Mouse (Mus musculus) liver, embryonic 14.5 days (tissue): ENCODE results near the gene D7Ertd443e. TPM values are rescaled to one million over a fixed set of nuclear protein-coding genes. Genes with fewer than 3 reads are reported as not detected.

ENCODE experiments used
- ATAC-seq: fragments of 200-750 bp; cut with Nextera tagmentation; 2 replicates; pipeline ENCODE4 v1.8.0; 2017; ENCODE audit warnings: moderate number of reproducible peaks, mild to moderate bottlenecking, moderate library complexity; ENCODE audit not compliant: insufficient read depth
- DNase-seq, 3 experiments: peaks; one replicate each; pipeline ENCODE4 v3.0.0-alpha.2; 2012 to 2013; ENCODE audit warnings: low read depth in 3 of 3, low spot score in 3 of 3
- H3K27ac ChIP-seq: fragments of 300-500 bp; sonication (generic); 2 replicates; pipeline ENCODE4 v1.5.1; 2014; ENCODE audit warnings: moderate library complexity, mild to moderate bottlenecking, control low read depth, inconsistent platforms
- H3K27me3 ChIP-seq: fragments of 300-500 bp; sonication (generic); 2 replicates; pipeline ENCODE4 v1.6.1; 2014; ENCODE audit warnings: mild to moderate bottlenecking, low read length, moderate library complexity; ENCODE audit not compliant: control insufficient read depth, insufficient read depth
- H3K36me3 ChIP-seq: fragments of 300-500 bp; sonication (generic); replicated peaks from 2 replicates; pipeline ENCODE4 v1.6.1; 2014; ENCODE audit warnings: low read depth; ENCODE audit not compliant: control insufficient read depth, insufficient read depth
- H3K4me1 ChIP-seq, 2 experiments: fragments of 200-500 bp in 1 of 2; fragments of 300-500 bp in 1 of 2; sonication (generic) in 1 of 2; replicated peaks; 2 replicates each; pipeline ENCODE4 v1.6.1; 2012 to 2014; ENCODE audit warnings: antibody characterized with exemption in 1 of 2, inconsistent platforms in 1 of 2, low read length in 1 of 2; ENCODE audit not compliant: control insufficient read depth in 2 of 2, insufficient read depth in 2 of 2
- H3K4me2 ChIP-seq: fragments of 300-500 bp; sonication (generic); 2 replicates; pipeline ENCODE4 v1.6.1; 2014; ENCODE audit warnings: low read depth, mild to moderate bottlenecking, control low read depth, moderate library complexity
- H3K4me3 ChIP-seq, 2 experiments: fragments of 200-500 bp in 1 of 2; fragments of 300-500 bp in 1 of 2; sonication (generic) in 1 of 2; 2 replicates each; pipeline ENCODE4 v1.5.1; 2012 to 2014; ENCODE audit warnings: low read depth in 2 of 2, low read length in 2 of 2, mild to moderate bottlenecking in 2 of 2, control low read depth in 1 of 2, inconsistent platforms in 1 of 2, moderate library complexity in 1 of 2; ENCODE audit not compliant: insufficient read depth in 1 of 2
- H3K9ac ChIP-seq: fragments of 300-500 bp; sonication (generic); replicated peaks from 2 replicates; pipeline ENCODE4 v1.6.1; 2014; ENCODE audit warnings: mild to moderate bottlenecking, control low read depth, moderate library complexity
- H3K9me3 ChIP-seq: fragments of 300-500 bp; sonication (generic); 2 replicates; pipeline ENCODE4 v1.6.1; 2016; ENCODE audit warnings: low read length, mixed read lengths; ENCODE audit not compliant: control insufficient read depth
- CTCF ChIP-seq: IDR thresholded peaks from 2 replicates; pipeline ENCODE4 v1.5.1; 2016; ENCODE audit warnings: antibody characterized with exemption, low read depth, control low read depth
- EP300 ChIP-seq: IDR thresholded peaks from 2 replicates; pipeline ENCODE4 v1.6.1; 2016; ENCODE audit warnings: antibody characterized with exemption, low read depth
- WGBS: fragments of 180-500 bp; shearing (Covaris S2); extraction: QIAGEN DNeasy Blood & Tissue Kit; methylation state at CpG from one replicate; pipeline ENCODE4 v1.1.7; 2014; ENCODE audit not compliant: insufficient replicate concordance; 5-methylcytosine and 5-hydroxymethylcytosine counted together
- polyA plus RNA-seq, 2 experiments: library from polyadenylated mRNA; depleted of rRNA in 1 of 2; stranded (reverse) in 1 of 2; unstranded in 1 of 2; fragments of >200 nt; fragmentation: Nextera tagmentation in 1 of 2; extraction: Ambion mirVana in 1 of 2; gene quantifications; 2 replicates each; pipeline versions ENCODE4 v1.2.1 to v1.2.3; 2012 to 2014

D7Ertd443e gene
- polyA plus RNA-seq, 2 experiments: 0.02 TPM; not detected in 1

DNA sequence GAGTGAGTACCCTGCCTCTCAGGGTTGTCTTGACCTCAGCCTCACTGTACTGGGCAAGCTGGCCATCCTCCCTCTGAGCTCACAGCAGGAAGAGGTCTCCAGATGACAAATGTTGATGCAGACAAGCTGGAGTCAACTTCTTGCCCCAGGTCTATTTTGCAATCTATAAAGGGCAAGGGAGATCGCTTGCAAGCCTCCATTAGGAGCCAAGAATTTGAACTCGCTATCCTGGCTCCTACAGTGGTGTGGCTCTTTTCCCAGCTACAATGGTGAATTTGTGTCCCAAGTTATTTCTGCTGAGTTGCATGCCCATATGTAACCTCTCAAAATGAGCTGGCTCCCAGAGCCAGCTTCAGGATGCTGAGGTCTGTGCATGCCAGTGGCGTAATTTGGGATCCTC is 92.7 kb downstream of the D7Ertd443e start:
- TF ChIP-seq CTCF: no peak
- WGBS: 58% methylated on average over 3 of the region's 3 CpGs

DNA sequence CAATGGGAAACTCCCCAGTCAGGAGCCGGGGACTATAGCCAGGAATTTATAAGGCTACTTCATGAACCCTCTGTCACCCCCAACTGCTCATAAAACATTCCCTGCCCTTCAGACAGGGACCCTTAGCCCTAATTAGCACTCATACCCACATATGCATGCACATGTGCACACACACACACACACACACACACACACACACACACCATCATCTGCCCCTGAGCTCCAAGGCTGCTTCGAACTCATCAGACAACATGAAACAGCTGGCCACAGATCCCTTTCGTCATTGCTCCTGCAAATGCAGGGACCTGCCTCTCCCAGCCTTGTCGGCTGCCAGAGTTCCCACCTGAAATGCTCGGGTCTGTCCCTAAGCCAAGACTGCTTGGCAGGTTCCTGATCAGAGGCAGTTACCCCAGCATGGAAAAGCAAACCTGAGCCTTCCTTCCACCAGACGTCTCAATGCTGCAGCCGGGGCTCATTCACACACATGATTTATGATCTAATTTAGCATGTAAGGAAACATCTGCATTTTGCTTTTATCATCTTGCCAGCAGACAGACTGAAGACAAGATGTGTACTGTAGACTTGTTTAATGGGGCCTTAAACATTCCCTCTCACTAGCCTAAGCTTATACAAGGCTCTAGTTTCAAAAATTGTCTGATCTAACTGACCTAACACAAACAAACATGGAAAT is 95.7 kb downstream of the D7Ertd443e start:
- TF ChIP-seq CTCF: no peak
- no peak for TF ChIP-seq EP300
- no peaks in the 10 kb centered on the region for H3K9me3 ChIP-seq
- ATAC-seq: no peak
- no peak overlapping the region for H3K9ac ChIP-seq
- H3K4me1 ChIP-seq: peaks cover 0 to 5% of the 10 kb centered on the region in 2 experiments; a peak in 1 of 4 replicates
- no peak overlapping the region for H3K27ac ChIP-seq
- no peak overlapping the region for H3K4me3 ChIP-seq
- DNase-seq: no peak
- WGBS: 42% methylated on average over 7 of the region's 7 CpGs
- no peak overlapping the region for H3K4me2 ChIP-seq
- H3K27me3 ChIP-seq: no peaks in the 10 kb centered on the region
- no peaks in the 10 kb centered on the region for H3K36me3 ChIP-seq

More for the DNA sequence above, 92.7 kb downstream of the D7Ertd443e start:
- Histone ChIP-seq H3K36me3 (no peaks in the 10 kb centered on the region), H3K9me3 (no peaks in the 10 kb centered on the region), H3K27ac (no peak overlapping the region), H3K4me1 (peaks cover 0 to 5% of the 10 kb centered on the region in 2 experiments; a peak in 1 of 4 replicates), H3K4me2 (no peak overlapping the region), H3K9ac (no peak overlapping the region), H3K4me3 (no peak overlapping the region), H3K27me3 (no peaks in the 10 kb centered on the region)
- ATAC-seq (no peak), DNase-seq (no peak)

DNA sequence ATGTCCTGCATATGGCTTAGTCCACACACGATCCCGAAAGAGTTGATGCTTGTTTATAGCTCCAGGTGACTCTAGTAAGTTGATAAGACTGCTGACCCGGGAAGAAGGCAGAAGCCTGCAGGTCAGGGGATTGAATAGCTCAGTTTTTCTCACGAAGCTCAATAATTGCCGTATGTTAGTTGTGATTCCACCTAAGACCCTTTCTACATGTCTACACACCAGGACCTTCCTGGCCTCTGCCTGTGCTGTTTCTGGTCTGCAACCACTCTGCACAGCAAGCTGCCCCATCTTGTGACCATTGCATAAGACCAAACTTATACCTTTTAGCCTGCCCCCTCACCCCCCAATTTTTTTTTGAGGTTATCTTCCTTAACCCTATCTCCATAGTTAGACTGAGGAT is 96.3 kb downstream of the D7Ertd443e start:
- Histone ChIP-seq H3K4me2 (no peak overlapping the region), H3K9ac (no peak overlapping the region), H3K4me3 (no peak overlapping the region), H3K27ac (no peak overlapping the region), H3K27me3 (no peaks in the 10 kb centered on the region), H3K4me1 (peaks cover 0 to 5% of the 10 kb centered on the region in 2 experiments; a peak in 1 of 4 replicates), H3K9me3 (no peaks in the 10 kb centered on the region), H3K36me3 (no peaks in the 10 kb centered on the region)
- TF ChIP-seq EP300: no peak
- TF ChIP-seq CTCF: no peak
- no peak for ATAC-seq
- no peak for DNase-seq
- WGBS: 63% methylated on average over 5 of the region's 5 CpGs

DNA sequence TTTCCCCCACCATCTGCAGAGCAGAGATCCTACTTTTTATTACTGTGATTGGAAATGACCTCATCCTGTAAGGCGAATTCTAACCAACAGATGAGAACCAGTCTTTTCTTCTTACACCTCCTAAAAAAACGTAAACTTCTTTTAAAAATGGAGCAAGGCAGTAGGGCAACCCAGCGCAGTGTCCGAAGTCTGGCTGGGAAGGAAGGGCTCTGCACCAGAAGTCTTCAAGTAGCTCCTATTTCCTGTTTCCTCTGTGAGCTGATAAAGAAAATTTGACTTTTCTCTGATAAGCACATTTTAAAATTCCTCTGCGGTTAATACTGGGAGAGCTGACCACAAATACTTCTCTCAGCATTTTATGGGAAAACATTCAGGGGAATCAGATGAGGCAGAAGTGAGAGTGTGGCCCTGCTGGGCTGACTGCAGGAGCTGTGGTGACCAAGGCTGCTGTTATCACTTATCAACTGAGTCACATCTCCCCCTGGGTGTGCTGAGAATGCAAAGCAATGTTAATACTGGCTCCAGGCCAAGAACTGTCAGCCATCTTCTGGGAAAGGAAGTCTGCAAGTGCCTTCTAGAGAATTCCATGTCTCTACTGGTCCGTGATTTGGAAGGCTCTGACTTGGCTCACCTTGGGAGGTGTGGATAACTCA is 97.8 kb downstream of the D7Ertd443e start:
- ATAC-seq (no peak), DNase-seq (peak in 1 of 3 experiments; percentile 6)

DNA sequence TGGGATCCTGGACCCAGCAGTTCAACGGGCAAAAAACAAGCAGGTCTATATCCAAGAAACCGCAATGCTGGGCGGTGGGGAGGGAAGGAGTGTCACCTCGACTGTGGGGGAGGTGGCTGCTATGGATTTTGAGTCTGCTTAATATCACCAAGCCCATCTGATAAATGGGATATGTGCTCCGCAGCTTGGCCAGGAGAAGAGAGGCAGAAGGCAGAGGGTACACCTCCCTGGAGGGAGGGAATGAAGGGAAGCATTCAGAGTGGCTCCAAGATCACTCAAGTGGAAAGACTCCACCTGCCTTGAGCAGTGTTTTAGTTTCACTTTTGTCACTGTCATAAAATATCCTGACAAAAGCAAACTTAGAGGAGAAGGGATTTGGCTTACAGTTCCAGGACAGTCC is 112.5 kb downstream of the D7Ertd443e start:
- 54% methylated on average over 5 of the region's 5 CpGs for WGBS

More for the DNA sequence above, 97.8 kb downstream of the D7Ertd443e start:
- no peak overlapping the region for H3K9ac ChIP-seq
- H3K27me3 ChIP-seq: no peaks in the 10 kb centered on the region
- no peak overlapping the region for H3K4me3 ChIP-seq
- no peaks in the 10 kb centered on the region for H3K9me3 ChIP-seq
- H3K36me3 ChIP-seq: no peaks in the 10 kb centered on the region
- H3K27ac ChIP-seq: no peak overlapping the region
- H3K4me1 ChIP-seq: peaks cover 0 to 5% of the 10 kb centered on the region in 2 experiments; a peak in 1 of 4 replicates
- WGBS: 6% methylated on average over 6 of the region's 6 CpGs
- no peak overlapping the region for H3K4me2 ChIP-seq
- no peak for TF ChIP-seq EP300

More for the DNA sequence above, 112.5 kb downstream of the D7Ertd443e start:
- Histone ChIP-seq H3K4me2 (no peak overlapping the region), H3K4me3 (no peak overlapping the region), H3K9me3 (no peaks in the 10 kb centered on the region), H3K4me1 (no peaks in the 10 kb centered on the region), H3K36me3 (no peaks in the 10 kb centered on the region), H3K27me3 (no peaks in the 10 kb centered on the region), H3K27ac (no peak overlapping the region), H3K9ac (no peak overlapping the region)
- no peak for TF ChIP-seq CTCF
- no peak for TF ChIP-seq EP300
- ATAC-seq: no peak
- DNase-seq: no peak
